Mouse (Mus musculus) CD4-positive, CD25-positive, alpha-beta regulatory T cell, adult 2 months (primary cell): ENCODE results near the gene Afmid.

ENCODE experiments used
- DNase-seq: peaks from one replicate; pipeline ENCODE4 v3.0.0-alpha.2; 2012; ENCODE audit warnings: low read depth, low spot score

Afmid gene

DNA sequence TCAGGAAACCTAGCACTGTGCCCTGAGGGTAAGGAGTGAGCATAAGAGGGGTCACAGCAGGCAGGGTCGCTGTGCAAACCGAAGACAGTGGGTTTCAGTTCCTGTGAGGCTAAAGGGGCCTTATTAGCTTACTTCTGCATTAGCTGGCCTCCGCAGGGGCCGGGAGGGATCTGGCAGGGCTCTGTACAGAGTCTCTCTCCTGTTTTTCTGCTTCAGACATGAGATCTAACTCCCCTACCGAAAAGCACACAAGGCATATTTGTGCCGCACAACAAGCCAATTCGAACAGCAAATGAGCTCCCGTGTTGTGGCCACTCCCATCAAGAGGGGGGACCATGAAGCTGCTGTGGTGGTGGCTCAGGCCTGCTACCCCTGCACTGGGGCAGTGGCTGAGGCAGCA, 53.2 kb downstream of the Afmid start:
- DNase-seq: peak; percentile 35

DNA sequence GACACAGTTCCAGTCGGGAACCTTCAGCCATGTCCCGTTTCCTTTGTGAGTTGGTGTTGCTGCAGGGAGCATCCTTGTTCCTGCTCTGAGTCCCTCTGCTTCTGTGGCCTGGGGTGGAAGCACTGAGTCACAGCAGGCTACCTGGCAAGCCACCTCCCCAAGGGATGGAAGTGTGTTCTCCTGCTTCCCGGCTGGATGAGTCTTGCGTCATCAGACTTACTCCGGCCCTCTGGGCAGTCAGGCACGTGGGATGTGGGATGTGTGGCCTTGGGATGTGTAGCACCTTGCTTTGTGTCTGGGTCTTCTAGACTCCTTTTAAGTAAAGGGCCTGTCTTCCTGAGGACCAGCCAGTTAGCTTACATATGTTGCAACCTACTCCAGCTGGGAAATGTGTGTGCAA, 54.0 kb downstream of the Afmid start:
- DNase-seq: no peak

DNA sequence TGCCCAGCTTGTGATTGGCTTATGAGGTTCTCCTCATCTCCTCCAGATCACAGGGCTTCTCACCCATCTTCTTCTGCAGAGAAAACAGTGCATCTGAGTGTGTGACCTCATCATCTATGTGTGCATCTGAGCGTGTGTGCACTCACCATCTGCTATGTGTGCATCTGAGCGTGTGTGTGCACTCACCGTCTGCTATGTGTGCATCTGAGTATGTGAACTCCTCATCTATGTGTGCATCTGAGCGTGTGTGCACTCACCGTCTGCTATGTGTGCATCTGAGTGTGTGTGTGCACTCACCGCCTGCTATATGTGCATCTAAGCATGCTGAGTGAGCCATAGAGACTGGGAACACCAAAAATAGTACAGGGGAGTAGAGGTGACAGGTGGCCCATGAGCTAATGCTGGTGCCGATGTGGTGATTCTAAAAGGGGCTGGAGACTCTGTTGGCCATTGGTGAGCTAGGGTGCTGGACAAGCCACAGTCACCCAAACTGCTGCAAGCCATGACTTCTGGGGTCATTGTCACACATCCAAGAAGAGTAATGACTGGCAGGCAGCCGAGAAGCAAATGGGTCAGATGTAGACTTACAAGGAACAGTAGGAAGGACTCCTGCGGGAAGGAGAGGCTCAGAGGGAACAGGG, 54.7 kb downstream of the Afmid start:
- DNase-seq: no peak

DNA sequence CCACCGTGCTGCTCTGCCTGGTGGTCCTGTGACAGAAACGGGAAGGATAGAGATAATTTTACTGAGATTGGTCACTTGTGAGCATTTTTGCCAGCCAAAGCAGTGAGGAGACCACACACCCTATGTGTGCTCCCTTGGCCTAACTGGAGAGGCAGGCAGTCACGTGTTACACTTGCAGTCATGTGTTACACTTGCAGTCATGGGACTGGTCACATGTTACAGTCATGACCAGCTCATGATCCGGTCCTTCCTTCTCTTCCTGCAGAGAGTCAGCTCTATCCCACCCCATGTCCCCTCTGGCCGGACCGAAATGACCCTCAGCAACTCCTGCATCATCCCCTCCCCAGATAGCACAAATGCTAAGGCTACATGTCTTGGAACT, 55.2 kb downstream of the Afmid start:
- DNase-seq: no peak

DNA sequence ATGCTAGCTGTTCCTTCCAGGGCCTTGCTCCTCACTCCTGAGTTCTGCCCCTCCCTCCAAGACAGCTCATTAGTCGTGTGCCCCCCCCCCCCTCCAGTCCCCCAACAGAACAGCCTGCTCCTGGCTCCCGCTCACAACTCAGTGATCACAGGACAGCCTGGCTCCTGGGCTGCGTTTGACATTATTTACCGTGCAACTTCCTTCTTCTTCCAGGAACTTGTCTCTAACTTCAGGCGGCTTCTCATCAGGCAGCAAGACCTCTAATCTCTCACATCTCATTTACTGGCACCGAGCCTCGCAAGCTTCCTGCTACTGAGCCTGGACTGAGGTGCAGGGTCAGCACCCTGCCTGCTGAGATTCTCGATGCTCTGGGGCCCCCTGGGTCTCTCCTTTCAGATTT, 56.1 kb downstream of the Afmid start:
- peak; percentile 64 for DNase-seq

DNA sequence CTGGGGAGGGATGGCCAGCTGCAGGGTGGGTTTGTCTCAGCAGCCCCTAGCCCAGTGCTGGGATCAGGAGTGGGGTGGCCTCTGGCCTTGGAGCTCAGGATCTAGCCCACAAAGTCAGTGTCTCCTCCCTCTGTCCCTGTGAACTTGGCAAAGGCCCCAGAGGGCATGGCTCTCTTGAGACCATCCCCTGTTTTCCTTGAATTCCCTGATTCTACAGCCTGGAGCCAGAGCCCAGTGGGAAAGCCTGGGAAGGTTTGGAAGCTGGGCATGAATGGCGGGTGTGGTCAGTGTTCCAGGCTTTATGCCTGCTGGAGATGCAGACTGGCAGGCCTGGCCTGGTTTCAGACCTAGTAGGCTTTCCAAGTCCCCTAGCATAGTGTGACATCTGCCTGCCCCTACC, 56.5 kb downstream of the Afmid start:
- DNase-seq: no peak

DNA sequence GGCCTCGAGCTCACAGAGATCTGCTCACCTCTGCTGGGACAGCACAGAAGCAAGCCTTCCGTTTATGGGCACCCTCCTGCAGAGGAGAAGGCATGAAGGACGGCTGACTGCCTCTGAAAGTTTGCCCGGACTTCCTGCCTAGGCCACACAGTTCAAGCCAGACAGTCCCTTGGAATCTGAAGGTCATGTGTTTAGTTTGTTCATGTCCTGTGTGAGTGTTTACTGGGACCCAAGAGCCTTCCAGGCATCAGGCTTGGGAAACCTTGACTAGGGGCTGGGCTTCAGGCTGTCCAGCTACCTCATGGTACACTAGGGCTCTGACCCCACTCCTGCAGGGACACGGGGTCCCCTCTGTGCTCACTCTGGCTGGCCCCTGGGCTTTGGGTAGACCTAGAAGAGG, 60.3 kb downstream of the Afmid start:
- DNase-seq: no peak

DNA sequence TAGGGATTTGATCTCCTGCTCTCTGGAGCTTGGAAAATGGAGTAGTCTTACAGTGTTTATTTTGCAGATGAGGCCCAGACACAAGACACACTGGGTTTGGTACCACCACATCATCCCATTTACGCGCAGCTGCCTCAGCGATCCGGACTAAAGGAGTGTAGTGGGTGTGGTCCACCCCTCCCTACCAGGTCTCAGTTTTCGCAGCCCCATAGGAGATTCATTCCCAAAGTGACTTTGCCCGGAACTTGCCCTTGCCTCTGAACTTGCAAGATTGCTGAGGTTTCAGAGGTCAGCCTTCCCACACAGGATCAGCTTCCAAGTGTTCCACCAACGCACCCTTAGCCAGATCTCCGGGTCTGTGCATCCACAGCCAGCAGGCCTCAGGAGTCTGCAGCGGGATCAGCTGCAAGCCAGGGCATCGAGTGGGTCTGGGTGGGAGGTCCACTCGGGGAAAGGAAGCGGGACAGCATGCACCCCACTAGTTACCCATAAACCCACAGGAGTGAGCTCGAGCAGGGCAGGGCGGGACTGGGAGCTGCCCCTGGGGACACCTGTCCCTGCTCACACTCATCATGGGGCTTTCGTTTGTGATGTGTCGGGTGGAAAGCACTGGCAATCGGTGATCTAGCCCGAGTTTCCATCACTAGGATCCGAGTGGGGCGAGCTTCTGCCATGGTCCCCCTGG, 62.6 kb downstream of the Afmid start:
- no peak for DNase-seq

DNA sequence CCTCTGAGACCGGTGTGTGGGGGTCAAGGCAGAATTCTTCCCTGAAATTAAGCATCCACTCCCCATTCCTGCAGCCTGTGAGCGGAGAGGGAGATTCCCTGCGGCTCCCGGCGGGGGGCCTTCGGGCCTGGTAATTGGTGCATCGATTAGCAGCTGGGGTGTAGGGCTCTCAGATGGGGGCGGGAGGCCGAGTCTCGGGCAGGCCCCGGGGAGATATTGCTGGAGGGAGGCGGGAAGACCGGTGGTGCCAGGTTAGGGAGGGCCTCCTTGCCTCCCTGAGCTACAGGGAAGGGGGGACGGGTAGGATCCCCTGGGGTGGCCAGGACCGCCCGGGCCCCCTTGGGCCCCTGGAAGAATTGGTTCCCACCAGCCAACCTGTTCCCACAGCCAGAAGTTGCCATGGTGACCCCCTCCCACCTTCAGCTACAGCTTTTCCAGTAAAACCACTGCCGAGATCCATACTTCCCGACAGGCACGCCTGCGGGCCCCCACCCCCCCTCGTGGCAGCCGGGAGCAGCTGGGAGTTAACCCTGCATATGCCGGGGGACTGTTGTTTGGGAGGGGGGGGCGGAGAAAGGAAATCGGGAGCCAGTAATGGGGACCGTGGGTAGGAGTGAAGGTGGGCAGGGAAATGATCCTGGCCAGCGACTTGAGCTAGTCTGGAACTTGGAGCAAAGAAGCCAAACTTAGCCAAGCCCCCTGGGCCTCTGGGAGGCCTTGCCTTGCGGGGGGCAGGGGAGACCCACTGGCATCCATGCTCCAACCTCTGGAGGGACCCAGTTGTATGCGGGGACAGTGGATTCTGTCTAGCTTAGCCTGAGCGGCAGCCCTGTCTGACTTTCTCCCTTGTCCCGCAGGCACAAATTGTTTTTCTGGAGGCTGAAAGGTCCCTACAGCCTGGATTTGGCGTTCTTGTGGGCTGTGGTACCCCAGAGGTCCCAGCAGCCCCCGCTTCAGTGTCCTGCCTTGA, 63.4 kb downstream of the Afmid start:
- no peak for DNase-seq
